8 mouse cellular contexts compared by ENCODE assay signal in genomic region chr9:123021636-123022379, GRCm38 (mm10). TPM values are rescaled to one million over a fixed set of nuclear protein-coding genes. Genes with fewer than 3 reads are reported as not detected.
A peak's percentile ranks its signal among the peaks of the same experiment; 100 is the strongest.
DNase-seq lines count a peak whose midpoint lies in the region; ATAC-seq and TF ChIP-seq lines count a peak whose summit lies in the region.

No protein-coding gene starts in this region.

- no peak for DNase-seq in heart, adult 2 months
- DNase-seq in heart, postnatal 36 days: no peak
- peak; percentile 25 for DNase-seq in 3T3-L1 (ENCODE audit: low read depth, low spot score)
- DNase-seq in brain, adult 2 months (ENCODE audit: low read depth, low spot score): peak; percentile 50
- DNase-seq in frontal cortex, postnatal 36 days (ENCODE audit: low spot score in 2 of 2): peak; percentile 12 to 17
- peak; percentile 23 to 28 for DNase-seq in left cerebral cortex, postnatal 25 days (ENCODE audit: low spot score in 2 of 2)

- ATAC-seq in neural tube, embryonic 13.5 days (ENCODE audit: low read depth): peak; percentile 41
- no peak for ATAC-seq in monocyte, adult 5-6 weeks (replicated peaks; ENCODE audit: insufficient number of reproducible peaks, low FRiP score, low TSS enrichment, poor library complexity, severe bottlenecking)

- no peaks in the 10 kb centered on the region for H3K79me2 ChIP-seq in heart, adult 2 months (replicated peaks; ENCODE audit: control insufficient read depth, insufficient read depth, low read length)

- H3K4me3 ChIP-seq in heart, adult 2 months: peak overlapping the region; percentile 60
- peak overlapping the region; percentile 73 for H3K4me3 ChIP-seq in neural tube, embryonic 13.5 days

- intact Hi-C loops in heart, adult 2 months (cut with DNase I): loop anchor here (1.0 to 5.0 kb wide), 3 partner anchors 70 to 217 kb away; partner anchors contain the start of genes 1110059G10Rik, Exosc7, Kif15 and Tcaim
- intact Hi-C loops in heart, postnatal 36 days (cut with DNase I): loop anchor here (5.0 kb wide), 1 partner anchor 70 kb away; the partner anchor contains the start of genes 1110059G10Rik and Kif15
- intact Hi-C loops in left cerebral cortex, postnatal 25 days (cut with DNase I): loop anchor here (2.0 to 5.0 kb wide), 2 partner anchors 71 to 90 kb away; partner anchors contain the start of genes 1110059G10Rik, Exosc7, Kif15 and Zdhhc3

- H3K9ac ChIP-seq in heart, adult 2 months (ENCODE audit: low read depth, low read length): peak overlapping the region; percentile 29; the same call in 1 of the 2 replicates
- H3K9ac ChIP-seq in neural tube, embryonic 13.5 days: peak overlapping the region; percentile 82

- no peaks in the 10 kb centered on the region for H3K27me3 ChIP-seq in heart, adult 2 months (ENCODE audit: control insufficient read depth, insufficient read depth, low read length)
- H3K27me3 ChIP-seq in neural tube, embryonic 13.5 days: no peaks in the 10 kb centered on the region

- TF ChIP-seq EP300 in heart, adult 2 months (IDR thresholded peaks at IDR 0.05; ENCODE audit: insufficient read depth, low read depth, low read length): no peak

- H3K27ac ChIP-seq in heart, adult 2 months: no peak overlapping the region
- peak overlapping the region; percentile 95 for H3K27ac ChIP-seq in neural tube, embryonic 13.5 days (replicated peaks)

- TF ChIP-seq POLR2A in heart, adult 2 months (IDR thresholded peaks at IDR 0.05; ENCODE audit: insufficient read depth, low read depth, low read length): no peak

- H3K36me3 ChIP-seq in heart, adult 2 months (ENCODE audit: control insufficient read depth, insufficient read depth, low read length): no peaks in the 10 kb centered on the region
- H3K36me3 ChIP-seq in neural tube, embryonic 13.5 days: no peaks in the 10 kb centered on the region

- H3K4me2 ChIP-seq in neural tube, embryonic 13.5 days: peak overlapping the region; percentile 67

- TF ChIP-seq CTCF in heart, adult 2 months (IDR thresholded peaks at IDR 0.05): no peak

- no peaks in the 10 kb centered on the region for H3K9me3 ChIP-seq in neural tube, embryonic 13.5 days

- 32% methylated on average over 20 of the region's 24 CpGs for WGBS in heart, adult 2 months
- WGBS in neural tube, embryonic 13.5 days: 36% methylated on average over 21 of the region's 24 CpGs

- peaks cover 4% of the 10 kb centered on the region for H3K4me1 ChIP-seq in heart, adult 2 months (ENCODE audit: control insufficient read depth, insufficient read depth, low read length)
- peaks cover 38% of the 10 kb centered on the region for H3K4me1 ChIP-seq in neural tube, embryonic 13.5 days (replicated peaks)

RNA-seq across cellular contexts. Expression of gene Tmem42, which starts 0.7 kb away (rescaled TPM):
- total RNA-seq in heart, adult 2 months (2021): 10 to 100 TPM; 12.2 to 12.9 TPM
- polyA plus RNA-seq in heart, adult 2 months (2012; rRNA removed): 15.3 and 22.5 TPM in 2 replicates
- total RNA-seq in heart, postnatal 36 days (2021): 10 to 100 TPM; 12.7 to 13.3 TPM
- 10 to 100 TPM; 23.0 to 31.4 TPM for total RNA-seq in left cerebral cortex, postnatal 25 days (2021)
- polyA plus RNA-seq in neural tube, embryonic 13.5 days (2015; fragmentation: Nextera tagmentation; extraction: Ambion mirVana): 22.9 and 27.7 TPM in 2 replicates
- 3.2 to 5.0 TPM (median 3.9 TPM) in 3 replicates for total RNA-seq in monocyte, adult 5-6 weeks (2017)

RNA-seq across cellular contexts. Expression of gene Tgm4, which starts 12.7 kb away (rescaled TPM):
- total RNA-seq in heart, adult 2 months (2021): not detected
- polyA plus RNA-seq in heart, adult 2 months (2012; rRNA removed): 0.23 TPM in 1 of 2 replicates, not detected in the other
- total RNA-seq in heart, postnatal 36 days (2021): not detected
- 1 to 10 TPM; 1.3 to 2.2 TPM for total RNA-seq in left cerebral cortex, postnatal 25 days (2021)
- polyA plus RNA-seq in neural tube, embryonic 13.5 days (2015; fragmentation: Nextera tagmentation; extraction: Ambion mirVana): 0.49 and 0.72 TPM in 2 replicates
- total RNA-seq in monocyte, adult 5-6 weeks (2017): 0.97 to 1.4 TPM in 2 of 3 replicates, not detected in the other

Comparison
In these comparisons a context has a peak if more than half of its experiments do, and no peak if none do; other contexts are left out.
1. DNase-seq: peak in 3T3-L1 (single experiment), brain, adult 2 months (single experiment), frontal cortex, postnatal 36 days (2 of 2) and left cerebral cortex, postnatal 25 days (2 of 2); none in heart, adult 2 months (0 of 2) and heart, postnatal 36 days (0 of 2).